Mouse (Mus musculus): ENCODE data around the gene Spint2.

Gene Spint2

DNA sequence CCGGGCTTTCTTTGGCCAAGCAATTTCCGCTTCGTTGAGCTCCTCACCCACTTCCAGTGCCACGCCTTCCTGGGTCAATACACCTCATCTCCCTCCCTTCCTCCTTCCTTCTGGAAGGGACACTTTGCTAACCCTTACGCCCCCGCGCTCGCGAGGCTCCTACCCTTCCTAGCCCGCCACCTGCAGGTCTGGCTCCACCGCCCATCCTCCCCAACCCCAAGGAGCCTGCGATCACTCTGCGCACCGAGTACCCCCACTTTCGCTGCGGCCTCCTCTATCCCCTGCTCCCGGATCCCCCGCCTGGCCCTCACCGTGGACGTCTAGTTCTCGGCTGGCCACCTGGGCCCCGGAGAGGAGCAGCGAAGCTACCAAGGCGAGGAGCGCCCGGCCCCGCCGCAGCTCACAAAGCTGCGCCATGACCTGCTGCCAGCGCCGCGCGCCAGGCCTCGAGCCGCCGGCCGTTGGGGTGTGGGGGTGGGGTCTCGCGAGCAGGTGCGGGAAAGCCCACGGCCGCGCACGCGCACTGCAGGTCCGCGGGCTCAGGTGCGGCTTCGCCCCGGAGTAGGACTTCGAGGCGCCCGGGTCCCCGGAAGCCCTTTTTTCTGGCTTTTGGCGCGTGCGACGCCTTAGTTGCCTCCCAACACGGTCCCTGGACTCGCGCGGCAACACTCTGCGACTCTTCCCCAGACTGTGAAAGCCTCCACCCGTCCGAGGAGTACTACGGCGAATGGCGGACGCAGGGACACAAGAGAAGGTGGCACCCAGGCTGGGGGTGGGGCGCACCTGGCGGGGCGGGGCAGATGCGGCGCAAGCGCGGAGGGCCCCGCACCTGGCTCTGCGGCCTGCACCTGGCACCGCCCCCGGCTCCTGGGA is at the start of gene Spint2:
TSS of gene Spint2 (minus strand) at position 712 of the 873 bp plus-strand sequence.
- DNase-seq: peak; percentile 85 to 87

DNA sequence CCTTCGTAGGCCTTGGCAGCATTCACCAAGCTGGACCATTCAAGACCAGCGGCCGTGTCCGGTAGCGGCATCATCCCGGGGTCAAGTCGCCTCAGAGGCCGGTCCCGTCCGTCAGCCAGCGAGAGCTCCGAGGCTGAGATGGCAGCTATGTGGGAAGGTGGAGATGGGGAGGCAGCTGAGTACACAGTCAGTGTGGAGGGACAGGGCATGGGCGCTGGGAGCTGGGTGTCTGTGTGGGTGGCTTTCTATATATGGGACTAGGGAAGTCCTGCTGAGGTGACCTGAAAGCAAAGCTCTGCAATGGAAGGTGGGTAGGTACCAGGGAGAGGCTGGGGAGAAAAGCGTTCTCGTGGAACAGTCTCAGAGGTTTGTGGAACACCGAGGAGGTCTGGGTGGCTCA is 47.3 kb upstream of the Spint2 start:
- no peak for DNase-seq

DNA sequence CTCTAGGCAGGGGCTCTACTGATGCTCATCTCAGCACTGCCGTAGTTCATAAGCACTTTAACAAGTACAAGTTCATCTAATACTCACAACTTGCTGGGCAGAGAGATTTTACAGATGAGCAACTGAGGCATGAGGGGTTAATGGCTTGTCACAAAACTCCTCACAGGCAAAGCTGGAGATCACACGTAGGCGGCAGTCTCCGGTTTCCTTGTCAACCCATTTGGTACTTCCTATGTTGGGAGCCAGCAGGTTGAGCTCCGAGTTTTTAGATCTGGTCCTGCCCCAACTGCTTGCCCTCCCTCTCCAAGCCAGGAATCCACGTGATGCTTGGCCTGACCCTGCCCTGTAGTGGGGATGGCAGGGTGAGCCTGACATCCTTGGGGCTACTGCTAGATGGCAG is 45.4 kb upstream of the Spint2 start:
- DNase-seq: no peak

GRCm38 (mm10) chr7:29319337-29320307 is 37.9 kb upstream of the Spint2 start:
- peak; percentile 43 to 63 for DNase-seq

- peak; percentile 43 to 51 for DNase-seq
Measured at GRCm38 (mm10) chr7:29318115-29318911, 36.6 kb upstream of the Spint2 start.

GRCm38 (mm10) chr7:29317558-29317957 is 35.8 kb upstream of the Spint2 start:
- peak; percentile 52 to 77 for DNase-seq

- peak; percentile 38 to 70 for DNase-seq
Measured at GRCm38 (mm10) chr7:29316976-29317375, 35.3 kb upstream of the Spint2 start.

DNA sequence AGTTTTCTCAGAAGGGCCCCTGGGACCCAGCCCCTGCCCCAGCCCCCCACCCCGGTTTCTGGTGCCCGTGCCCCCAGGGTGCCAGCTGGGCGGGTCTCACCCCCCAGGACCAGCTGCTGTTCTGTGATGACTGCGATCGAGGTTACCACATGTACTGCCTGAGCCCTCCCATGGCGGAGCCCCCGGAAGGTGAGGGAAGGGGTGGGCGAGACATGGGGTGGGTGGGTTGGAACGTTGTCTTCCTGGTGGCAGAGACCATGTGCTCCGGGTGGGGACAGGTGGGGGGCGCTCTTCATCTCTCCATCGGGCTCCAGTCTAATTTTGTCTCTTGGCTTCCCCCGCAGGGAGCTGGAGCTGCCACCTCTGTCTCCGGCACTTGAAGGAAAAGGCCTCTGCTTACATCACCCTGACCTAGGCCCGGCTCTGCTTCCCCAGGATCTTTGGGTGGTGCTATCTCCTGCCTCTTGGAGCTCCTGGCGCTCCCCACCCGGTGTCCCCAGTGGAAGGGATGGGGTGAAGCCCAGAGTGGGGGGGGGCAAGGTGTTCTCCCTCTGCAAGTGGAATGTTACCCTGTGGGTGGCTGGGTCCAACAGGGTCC is 34.5 kb upstream of the Spint2 start:
- DNase-seq: no peak

- DNase-seq: no peak
Measured at GRCm38 (mm10) chr7:29314844-29315628, 33.3 kb upstream of the Spint2 start.

- DNase-seq: no peak
Measured at GRCm38 (mm10) chr7:29313572-29314261, 32.0 kb upstream of the Spint2 start.

- no peak for DNase-seq
Measured at GRCm38 (mm10) chr7:29313051-29313450, 31.3 kb upstream of the Spint2 start.

DNA sequence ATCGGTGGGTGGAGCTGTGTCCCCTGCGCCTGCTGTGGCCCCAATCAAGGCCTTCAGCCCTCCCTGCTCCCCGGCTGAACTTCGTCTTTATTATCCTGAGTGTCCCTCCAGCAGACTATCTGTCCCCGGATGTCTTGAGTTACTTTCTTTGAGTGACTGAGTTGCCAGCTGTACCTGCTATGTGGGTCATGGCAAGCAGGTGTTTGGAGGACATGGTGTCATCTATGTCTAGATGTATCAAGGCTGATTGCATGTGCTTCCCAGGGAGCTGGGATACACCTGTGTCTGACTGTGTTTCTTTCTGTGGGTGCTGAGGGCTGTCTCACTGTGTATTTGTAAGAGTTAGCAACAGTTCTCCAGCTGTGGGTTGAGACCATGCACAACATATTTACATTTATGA is 28.0 kb upstream of the Spint2 start:
- DNase-seq: peak in 1 of 2 experiments; percentile 49

GRCm38 (mm10) chr7:29309221-29309721 is 27.6 kb upstream of the Spint2 start:
- peak; percentile 48 to 60 for DNase-seq

DNA sequence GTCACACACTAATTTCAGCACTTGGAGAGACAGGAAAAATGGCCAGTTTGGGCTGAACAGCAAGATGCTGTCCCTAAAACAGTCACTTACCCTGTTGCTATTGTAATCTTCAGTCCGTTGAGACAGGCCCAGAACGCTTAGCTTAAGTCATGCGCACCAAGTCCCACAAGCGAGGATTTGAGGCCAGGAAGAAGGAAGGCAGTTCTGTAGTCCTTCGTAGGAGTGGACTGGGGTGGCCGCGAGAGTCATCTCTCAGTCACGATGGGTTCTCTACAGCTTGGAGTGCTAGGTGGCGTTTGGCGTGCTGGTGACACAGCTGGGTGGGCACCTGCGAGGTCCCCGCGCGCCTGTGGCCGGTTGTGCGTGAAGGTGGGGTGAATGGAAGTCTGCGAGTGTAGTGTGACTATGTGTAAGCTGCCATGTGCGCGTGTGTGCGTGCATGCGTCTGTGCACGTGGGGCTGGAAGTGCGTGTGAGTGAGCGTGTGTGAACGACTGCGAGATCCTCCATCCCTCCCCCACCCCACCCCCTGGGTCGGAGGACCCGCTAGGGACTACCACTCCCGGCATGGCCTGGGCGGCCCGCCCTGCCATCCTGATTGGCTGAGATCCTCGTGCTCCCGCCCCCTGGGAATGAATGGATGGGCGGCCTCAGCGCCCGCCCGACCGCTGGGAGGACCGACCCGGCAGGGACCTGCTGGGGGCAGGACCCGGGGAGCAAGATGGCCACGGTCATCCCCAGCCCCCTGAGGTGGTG is 25.8 kb upstream of the Spint2 start:
- DNase-seq: peak; percentile 82 to 84

DNA sequence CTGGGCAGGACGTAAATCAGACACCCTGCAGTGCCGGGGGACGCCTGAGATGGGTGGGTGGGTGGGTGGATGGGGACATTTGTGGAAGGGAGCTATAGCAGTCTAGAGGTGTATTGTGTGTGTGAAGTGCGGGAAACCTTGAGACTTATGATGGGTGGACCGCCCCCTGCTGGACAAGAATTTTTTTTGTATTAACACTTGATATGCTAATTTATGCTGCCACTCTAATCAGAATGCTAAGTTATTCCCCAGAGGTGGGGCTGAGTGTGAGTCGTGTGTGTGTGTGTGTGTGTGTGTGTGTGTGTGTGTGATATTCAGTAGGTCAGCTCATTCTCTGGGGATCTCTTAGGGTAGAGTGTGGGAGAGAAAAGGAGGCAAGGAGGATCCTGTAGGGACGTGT is 24.9 kb upstream of the Spint2 start:
- DNase-seq: no peak

DNA sequence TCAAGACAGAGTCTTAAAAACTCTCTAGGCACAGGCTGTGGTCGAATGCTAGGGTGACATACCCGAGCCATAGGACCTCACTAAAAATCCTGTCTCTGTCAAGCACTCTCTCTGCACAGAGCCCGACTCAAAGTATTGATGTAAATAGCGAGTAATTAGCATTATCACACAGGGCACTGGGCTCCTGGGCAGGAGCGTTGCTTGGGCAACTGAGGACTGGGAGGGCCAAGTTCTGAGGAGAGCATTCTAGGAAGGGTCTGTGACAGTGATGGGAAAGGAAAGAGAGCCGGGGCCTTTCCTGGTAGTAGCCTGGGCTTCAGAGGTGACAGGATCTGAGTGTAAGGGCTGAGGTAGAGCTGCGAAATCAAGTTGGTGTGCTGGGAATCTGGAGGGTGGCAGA is 24.4 kb upstream of the Spint2 start:
- DNase-seq: no peak

GRCm38 (mm10) chr7:29305263-29305988 is 23.7 kb upstream of the Spint2 start:
- DNase-seq: no peak

DNA sequence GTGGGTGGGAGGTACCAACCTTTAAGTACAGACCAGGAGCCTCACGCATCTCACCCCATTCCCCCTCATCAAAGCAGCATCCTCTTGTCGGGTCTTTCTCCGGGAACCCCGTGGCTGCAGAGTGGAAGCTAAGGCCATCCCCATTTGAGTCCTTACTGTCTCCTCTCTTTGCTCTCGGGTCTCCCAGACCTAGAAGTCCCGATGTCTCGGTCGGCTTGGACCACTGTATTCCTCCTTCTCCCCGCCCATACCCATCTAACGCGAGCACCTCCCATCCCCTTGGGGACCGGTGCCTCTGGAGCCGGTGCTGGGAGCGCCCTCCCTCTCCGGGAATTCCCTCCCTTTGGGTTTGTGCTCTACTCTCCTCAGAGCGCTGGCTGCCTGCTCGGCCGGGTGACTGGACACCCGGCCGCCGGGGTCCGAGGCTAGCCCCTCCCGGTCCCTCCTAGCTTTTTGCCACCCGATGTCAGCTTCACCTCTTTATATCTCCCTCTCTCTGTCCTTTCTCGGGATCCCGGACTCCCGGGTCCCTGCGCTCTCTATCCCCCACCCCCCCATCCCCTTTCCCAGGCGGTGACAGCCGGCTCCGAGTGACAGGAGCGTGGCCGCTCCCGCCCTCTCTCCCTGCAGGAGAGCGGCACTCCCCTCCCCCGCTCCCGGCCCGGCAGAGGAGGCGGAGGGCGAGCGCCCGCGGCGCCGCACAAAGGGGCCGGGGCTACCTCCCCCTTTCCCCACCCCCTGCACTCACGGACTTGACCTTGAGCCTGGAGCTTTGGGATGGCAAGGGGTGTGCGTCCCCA is 23.0 kb upstream of the Spint2 start:
- peak in 1 of 2 experiments; percentile 26 for DNase-seq
